Mouse (Mus musculus): Measurements from ENCODE around the gene H2-Q1. TPM values are rescaled to one million over a fixed set of nuclear protein-coding genes. Genes with fewer than 3 reads are reported as not detected.
A peak's percentile ranks its signal among the peaks of the same experiment; 100 is the strongest.

The H2-Q1 gene
- polyA plus RNA-seq, 1 experiment from 2014 or later = not detected

GRCm38 (mm10) chr17:35357086-35357485 is 36.9 kb downstream of the H2-Q1 start:
- Histone ChIP-seq H3K36me3 (replicated peaks) (no peaks in the 10 kb centered on the region), H3K27me3 (replicated peaks; ENCODE audit: low read depth, poor library complexity, severe bottlenecking) (peaks cover 31% of the 10 kb centered on the region), H3K4me1 (peaks cover 10% of the 10 kb centered on the region), H3K9me3 (no peaks in the 10 kb centered on the region), H3K4me3 (no peak overlapping the region), H3K27ac (replicated peaks) (no peak overlapping the region)
- DNase-seq (ENCODE audit: low spot score) = no peak
- WGBS = 37% methylated on average over 1 of the region's 1 CpGs

- DNase-seq (ENCODE audit: low spot score) = peak; percentile 20
- Histone ChIP-seq H3K27ac (replicated peaks) (no peak overlapping the region; the same call in 1 of the 2 replicates), H3K4me3 (peak overlapping the region; percentile 52), H3K9me3 (peaks cover 11% of the 10 kb centered on the region), H3K36me3 (replicated peaks) (no peaks in the 10 kb centered on the region), H3K4me1 (peaks cover 10% of the 10 kb centered on the region), H3K27me3 (replicated peaks; ENCODE audit: low read depth, poor library complexity, severe bottlenecking) (peaks cover 31% of the 10 kb centered on the region)
- 12% methylated on average over 38 of the region's 38 CpGs for WGBS
Measured at GRCm38 (mm10) chr17:35358763-35359469, 38.7 kb downstream of the H2-Q1 start.

DNA sequence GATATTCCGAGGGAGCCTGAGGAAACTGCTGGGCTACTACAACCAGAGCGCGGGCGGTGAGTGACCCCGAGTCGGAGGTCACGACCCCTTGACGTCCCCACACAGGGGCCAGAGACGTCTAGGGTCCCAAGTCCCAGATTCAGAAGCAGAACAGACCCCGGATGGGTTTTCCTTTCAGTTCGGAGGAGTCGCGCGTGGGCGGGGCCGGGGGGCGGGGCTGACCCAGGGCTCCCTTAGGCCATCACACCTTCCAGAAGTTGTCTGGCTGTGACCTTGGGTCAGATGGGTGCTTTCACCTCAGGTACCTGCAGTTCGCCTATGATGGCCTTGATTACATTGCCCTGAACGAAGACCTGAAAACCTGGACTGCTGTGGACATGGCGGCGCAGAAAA is 39.3 kb downstream of the H2-Q1 start:
- Histone ChIP-seq H3K9me3 (peaks cover 11% of the 10 kb centered on the region), H3K36me3 (replicated peaks) (no peaks in the 10 kb centered on the region), H3K4me3 (peak overlapping the region; percentile 52), H3K27me3 (replicated peaks; ENCODE audit: low read depth, poor library complexity, severe bottlenecking) (peaks cover 31% of the 10 kb centered on the region), H3K4me1 (peaks cover 10% of the 10 kb centered on the region), H3K27ac (replicated peaks) (no peak overlapping the region)
- DNase-seq (ENCODE audit: low spot score) = peak; percentile 21
- 20% methylated on average over 21 of the region's 21 CpGs for WGBS

Other genes with a start within 250 kb of the H2-Q1 start
- 0.83 and 1.00 TPM in 2 replicates for gene Ly6g6e, start 243.5 kb upstream of the H2-Q1 start, polyA plus RNA-seq (2016; fragmentation: Nextera tagmentation; extraction: Ambion mirVana)
- gene Ly6g6d, start 242.3 kb upstream of the H2-Q1 start, polyA plus RNA-seq (2016; fragmentation: Nextera tagmentation; extraction: Ambion mirVana) = 1.3 TPM in 1 of 2 replicates, not detected in the other
- gene Ly6g6f, start 234.8 kb upstream of the H2-Q1 start, polyA plus RNA-seq (2016; fragmentation: Nextera tagmentation; extraction: Ambion mirVana) = 0.51 and 0.62 TPM in 2 replicates
- 59.4 and 60.0 TPM in 2 replicates for gene Abhd16a, start 231.1 kb upstream of the H2-Q1 start, polyA plus RNA-seq (2016; fragmentation: Nextera tagmentation; extraction: Ambion mirVana)
- not detected in 2 replicates for gene Ly6g5c, start 212.1 kb upstream of the H2-Q1 start, polyA plus RNA-seq (2016; fragmentation: Nextera tagmentation; extraction: Ambion mirVana)
- gene Ly6g5b, start 205.0 kb upstream of the H2-Q1 start, polyA plus RNA-seq (2016; fragmentation: Nextera tagmentation; extraction: Ambion mirVana) = 1.5 and 1.6 TPM in 2 replicates
- 32.5 and 33.3 TPM in 2 replicates for gene Gpank1, start 198.9 kb upstream of the H2-Q1 start, polyA plus RNA-seq (2016; fragmentation: Nextera tagmentation; extraction: Ambion mirVana)
- 283 and 288 TPM in 2 replicates for gene Csnk2b, start 198.4 kb upstream of the H2-Q1 start, polyA plus RNA-seq (2016; fragmentation: Nextera tagmentation; extraction: Ambion mirVana)
- gene D17H6S53E, start 194.0 kb upstream of the H2-Q1 start, polyA plus RNA-seq (2016; fragmentation: Nextera tagmentation; extraction: Ambion mirVana) = 9.6 and 9.7 TPM in 2 replicates
- 0.40 and 0.69 TPM in 2 replicates for gene Apom, start 188.4 kb upstream of the H2-Q1 start, polyA plus RNA-seq (2016; fragmentation: Nextera tagmentation; extraction: Ambion mirVana)
- gene Bag6, start 185.2 kb upstream of the H2-Q1 start, polyA plus RNA-seq (2016; fragmentation: Nextera tagmentation; extraction: Ambion mirVana) = 73.8 and 77.8 TPM in 2 replicates
- 203 and 205 TPM in 2 replicates for gene Prrc2a, start 155.5 kb upstream of the H2-Q1 start, polyA plus RNA-seq (2016; fragmentation: Nextera tagmentation; extraction: Ambion mirVana)
- 2.9 and 3.9 TPM in 2 replicates for gene Aif1, start 144.3 kb upstream of the H2-Q1 start, polyA plus RNA-seq (2016; fragmentation: Nextera tagmentation; extraction: Ambion mirVana)
- gene Lst1, start 132.0 kb upstream of the H2-Q1 start, polyA plus RNA-seq (2016; fragmentation: Nextera tagmentation; extraction: Ambion mirVana) = 2.6 and 6.9 TPM in 2 replicates
- 0.16 and 0.34 TPM in 2 replicates for gene Ltb, start 126.0 kb upstream of the H2-Q1 start, polyA plus RNA-seq (2016; fragmentation: Nextera tagmentation; extraction: Ambion mirVana)
- not detected in 2 replicates for gene Tnf, start 118.4 kb upstream of the H2-Q1 start, polyA plus RNA-seq (2016; fragmentation: Nextera tagmentation; extraction: Ambion mirVana)
- not detected in 2 replicates for gene Lta, start 115.1 kb upstream of the H2-Q1 start, polyA plus RNA-seq (2016; fragmentation: Nextera tagmentation; extraction: Ambion mirVana)
- gene Gm16181, start 99.6 kb upstream of the H2-Q1 start, polyA plus RNA-seq (2016; fragmentation: Nextera tagmentation; extraction: Ambion mirVana) = 0.33 and 0.40 TPM in 2 replicates
- 5.2 and 5.6 TPM in 2 replicates for gene Atp6v1g2, start 86.7 kb upstream of the H2-Q1 start, polyA plus RNA-seq (2016; fragmentation: Nextera tagmentation; extraction: Ambion mirVana)
- 9.3 and 9.6 TPM in 2 replicates for gene Nfkbil1, start 84.6 kb upstream of the H2-Q1 start, polyA plus RNA-seq (2016; fragmentation: Nextera tagmentation; extraction: Ambion mirVana)
- gene Ddx39b, start 78.7 kb upstream of the H2-Q1 start, polyA plus RNA-seq (2016; fragmentation: Nextera tagmentation; extraction: Ambion mirVana) = 726 and 735 TPM in 2 replicates
- gene H2-D1, start 57.7 kb upstream of the H2-Q1 start, polyA plus RNA-seq (2016; fragmentation: Nextera tagmentation; extraction: Ambion mirVana) = 30.3 and 32.9 TPM in 2 replicates
- gene H2-Q2, start 21.8 kb downstream of the H2-Q1 start, polyA plus RNA-seq (2016; fragmentation: Nextera tagmentation; extraction: Ambion mirVana) = 0.75 and 0.88 TPM in 2 replicates
- gene H2-Q4, start 59.2 kb downstream of the H2-Q1 start, polyA plus RNA-seq (2016; fragmentation: Nextera tagmentation; extraction: Ambion mirVana) = 1.5 and 1.6 TPM in 2 replicates
- gene H2-Q6, start 104.4 kb downstream of the H2-Q1 start, polyA plus RNA-seq (2016; fragmentation: Nextera tagmentation; extraction: Ambion mirVana) = 1.5 and 1.6 TPM in 2 replicates
- 12.2 and 12.9 TPM in 2 replicates for gene H2-Q7, start 118.8 kb downstream of the H2-Q1 start, polyA plus RNA-seq (2016; fragmentation: Nextera tagmentation; extraction: Ambion mirVana)
- gene H2-Q10, start 149.7 kb downstream of the H2-Q1 start, polyA plus RNA-seq (2016; fragmentation: Nextera tagmentation; extraction: Ambion mirVana) = 0.39 and 0.57 TPM in 2 replicates
- not detected in 2 replicates for gene Pou5f1, start 185.6 kb downstream of the H2-Q1 start, polyA plus RNA-seq (2016; fragmentation: Nextera tagmentation; extraction: Ambion mirVana)
- 43.7 and 45.5 TPM in 2 replicates for gene Tcf19, start 196.4 kb downstream of the H2-Q1 start, polyA plus RNA-seq (2016; fragmentation: Nextera tagmentation; extraction: Ambion mirVana)
- gene Cchcr1, start 196.7 kb downstream of the H2-Q1 start, polyA plus RNA-seq (2016; fragmentation: Nextera tagmentation; extraction: Ambion mirVana) = 24.2 and 25.0 TPM in 2 replicates
- gene Psors1c2, start 212.8 kb downstream of the H2-Q1 start, polyA plus RNA-seq (2016; fragmentation: Nextera tagmentation; extraction: Ambion mirVana) = 1.6 and 1.9 TPM in 2 replicates
- not detected in 2 replicates for gene Cdsn, start 231.7 kb downstream of the H2-Q1 start, polyA plus RNA-seq (2016; fragmentation: Nextera tagmentation; extraction: Ambion mirVana)
- gene 2300002M23Rik, start 247.0 kb downstream of the H2-Q1 start, polyA plus RNA-seq (2016; fragmentation: Nextera tagmentation; extraction: Ambion mirVana) = not detected in 2 replicates